Mouse (Mus musculus): ENCODE results near the gene Klk11.
A peak's percentile ranks its signal among the peaks of the same experiment; 100 is the strongest.

Gene Klk11

DNA sequence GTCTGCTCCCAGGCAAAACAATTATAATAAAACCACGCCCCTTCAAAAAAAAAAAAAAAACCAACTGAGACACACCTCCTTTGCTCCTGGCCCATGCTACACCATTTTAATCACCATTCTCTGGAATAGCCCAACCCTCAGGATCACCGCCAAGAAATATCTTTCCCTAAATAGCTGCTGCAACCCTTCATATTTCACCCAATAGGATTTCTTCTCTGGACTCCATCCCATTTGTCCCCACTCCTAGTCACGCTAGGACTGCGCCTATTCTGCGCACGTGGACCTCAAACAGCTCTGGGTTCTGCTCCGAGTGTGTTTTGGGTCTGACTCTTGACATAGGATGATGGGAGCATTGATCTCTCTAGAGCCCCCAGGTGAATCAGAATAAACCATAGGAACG, 22.0 kb downstream of the Klk11 start:
- no peak for DNase-seq (ENCODE audit: low spot score)

DNA sequence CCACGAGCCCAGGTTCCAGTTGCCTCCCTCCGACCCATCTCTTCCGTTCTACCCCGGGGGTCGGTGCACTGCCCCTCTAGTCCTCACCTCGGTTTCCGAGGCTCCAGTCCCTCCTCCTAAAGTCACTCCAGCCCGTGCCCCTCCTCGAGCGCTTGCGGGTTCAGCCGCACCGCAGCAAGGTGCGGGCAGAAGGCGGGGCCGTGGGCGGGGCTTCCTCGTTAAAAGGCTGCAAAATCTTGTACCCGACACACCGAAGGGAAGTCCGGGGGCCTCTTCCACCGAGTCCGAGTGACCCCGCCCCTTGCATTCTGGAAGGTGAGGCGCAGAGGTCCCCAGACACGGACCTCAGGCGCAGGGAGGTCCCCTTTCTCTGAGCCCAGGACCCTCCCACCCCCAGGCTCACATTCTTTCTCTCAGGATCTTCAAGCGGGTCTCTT, 22.9 kb downstream of the Klk11 start, which contains the start of gene Klk8:
TSS of gene Klk8 (plus strand) at position 245 of the 437 bp plus-strand sequence.
- DNase-seq (ENCODE audit: low spot score) = peak; percentile 59

DNA sequence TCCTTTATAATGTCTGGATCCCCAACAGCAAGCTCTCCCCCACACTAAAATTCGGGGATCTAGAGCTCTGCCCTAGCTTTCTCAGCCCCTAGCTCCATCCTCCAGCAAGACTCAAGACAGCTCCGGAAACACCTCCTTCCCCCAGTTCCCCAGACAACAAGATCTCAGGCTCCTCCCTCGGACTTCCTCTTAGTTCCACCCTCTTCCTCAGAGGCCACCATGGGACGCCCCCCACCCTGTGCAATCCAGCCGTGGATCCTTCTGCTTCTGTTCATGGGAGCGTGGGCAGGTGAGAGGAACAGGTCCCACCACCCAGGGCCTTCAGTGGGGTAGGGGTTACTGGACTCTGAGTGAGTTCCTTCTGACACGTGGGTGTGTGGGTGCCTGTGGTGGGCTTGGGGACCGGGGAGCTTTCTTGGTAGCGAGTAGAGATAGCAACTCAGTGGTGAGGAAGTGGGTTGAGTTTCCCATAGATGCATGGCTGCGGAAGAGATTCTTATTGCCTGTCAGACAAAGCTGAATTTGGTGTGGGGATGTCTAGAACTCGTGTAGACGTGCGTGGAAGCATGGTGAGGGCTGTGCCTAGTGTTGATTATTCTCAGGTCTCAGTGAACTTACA, 23.5 kb downstream of the Klk11 start:
- peak; percentile 55 for DNase-seq (ENCODE audit: low spot score)

DNA sequence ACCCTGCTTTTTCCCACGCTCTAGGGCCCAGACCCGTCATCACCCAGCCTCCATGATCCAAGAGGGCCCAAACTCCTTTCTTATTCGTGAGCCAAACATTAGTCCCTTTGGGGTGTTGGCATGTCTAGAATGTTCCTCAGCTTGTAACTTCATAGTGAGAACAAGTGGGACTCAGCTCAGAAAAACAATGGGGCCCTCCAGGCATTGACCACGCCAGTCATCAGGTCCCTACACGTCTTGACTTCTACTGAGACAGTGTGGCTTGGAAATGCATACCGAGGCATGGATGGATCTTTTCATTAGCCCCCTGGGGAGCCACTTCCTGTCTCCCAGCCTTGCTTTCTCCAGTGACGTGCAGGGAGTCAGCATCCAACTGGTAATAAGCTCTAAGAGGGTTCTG, 25.5 kb downstream of the Klk11 start:
- no peak for DNase-seq (ENCODE audit: low spot score)

DNA sequence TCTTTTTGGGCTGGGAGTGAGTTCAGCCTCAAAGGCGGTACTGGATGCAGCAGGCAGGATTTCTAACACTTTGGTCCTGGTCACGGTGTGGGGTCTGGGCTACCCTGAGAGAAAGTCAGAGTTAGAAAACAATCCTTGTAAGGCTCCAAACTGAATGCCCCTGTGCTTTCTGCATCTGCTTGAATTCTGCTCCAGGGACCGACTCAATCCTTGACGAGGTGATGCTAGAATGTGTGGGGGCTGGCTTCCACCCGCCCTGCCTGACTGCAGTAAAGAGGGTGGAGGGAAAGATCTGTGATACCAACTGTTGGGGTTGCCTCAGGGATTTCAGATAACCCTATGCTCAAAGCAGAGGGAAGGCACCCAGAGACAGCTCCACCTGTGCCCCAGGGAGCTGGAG, 36.6 kb downstream of the Klk11 start, which contains the start of gene Klk7:
TSS of gene Klk7 (plus strand) at position 301 of the 400 bp plus-strand sequence.
- no peak for DNase-seq (ENCODE audit: low spot score)

DNA sequence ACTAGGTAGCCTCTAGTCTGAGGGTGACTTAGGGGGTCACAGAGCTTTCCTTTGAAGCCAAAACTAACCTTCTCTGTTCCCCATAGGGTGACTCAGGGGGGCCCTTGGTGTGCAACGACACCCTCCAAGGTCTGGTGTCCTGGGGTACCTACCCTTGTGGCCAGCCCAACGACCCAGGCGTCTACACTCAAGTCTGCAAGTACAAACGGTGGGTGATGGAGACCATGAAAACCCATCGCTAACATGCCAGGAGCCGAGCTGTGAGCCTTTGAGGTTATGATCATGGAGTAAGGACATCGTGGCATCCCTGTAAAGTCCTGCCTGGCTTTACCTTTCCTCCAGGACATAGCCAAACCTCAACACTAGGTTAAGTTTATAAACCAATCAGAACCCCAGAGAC, 40.8 kb downstream of the Klk11 start:
- no peak for DNase-seq (ENCODE audit: low spot score)

DNA sequence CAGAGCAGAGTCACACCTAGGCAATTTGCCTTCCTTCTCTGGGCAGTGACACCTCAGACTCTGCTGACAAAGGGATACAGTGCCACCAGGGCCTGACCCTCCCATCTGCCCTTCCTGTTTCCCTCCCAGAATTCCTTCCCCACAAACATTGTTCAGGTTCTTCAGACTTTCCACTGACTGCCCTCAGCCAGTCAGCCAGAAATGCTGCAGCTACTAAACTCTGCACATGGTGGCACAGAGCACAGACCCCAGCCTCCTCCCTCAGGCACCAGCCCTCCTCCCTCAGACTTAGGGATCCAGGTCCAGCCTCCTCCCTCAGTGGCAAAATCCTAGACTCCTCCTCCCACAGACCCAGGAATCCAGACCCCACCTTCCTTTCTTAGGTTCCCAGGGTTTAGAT, 42.3 kb downstream of the Klk11 start:
- no peak for DNase-seq (ENCODE audit: low spot score)

DNA sequence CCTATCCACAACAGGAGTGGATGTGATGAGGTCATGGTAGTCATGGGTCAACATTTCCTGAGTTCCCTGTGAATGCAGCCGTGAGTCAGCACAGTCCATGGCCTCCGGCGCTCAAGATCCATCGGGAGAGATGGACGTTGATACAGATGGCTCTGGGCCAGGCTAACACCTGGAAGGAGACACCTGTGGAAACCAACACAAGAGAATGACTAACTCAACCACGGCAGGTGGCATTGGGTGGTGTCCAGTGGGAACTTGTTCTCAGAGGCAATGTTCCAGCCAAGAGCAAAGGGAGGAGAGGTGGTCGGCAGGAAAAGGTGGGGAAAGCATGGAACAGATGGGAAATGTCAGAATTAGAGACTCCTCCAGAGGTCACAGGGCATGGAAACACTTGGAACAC, 47.2 kb downstream of the Klk11 start:
- no peak for DNase-seq (ENCODE audit: low spot score)

DNA sequence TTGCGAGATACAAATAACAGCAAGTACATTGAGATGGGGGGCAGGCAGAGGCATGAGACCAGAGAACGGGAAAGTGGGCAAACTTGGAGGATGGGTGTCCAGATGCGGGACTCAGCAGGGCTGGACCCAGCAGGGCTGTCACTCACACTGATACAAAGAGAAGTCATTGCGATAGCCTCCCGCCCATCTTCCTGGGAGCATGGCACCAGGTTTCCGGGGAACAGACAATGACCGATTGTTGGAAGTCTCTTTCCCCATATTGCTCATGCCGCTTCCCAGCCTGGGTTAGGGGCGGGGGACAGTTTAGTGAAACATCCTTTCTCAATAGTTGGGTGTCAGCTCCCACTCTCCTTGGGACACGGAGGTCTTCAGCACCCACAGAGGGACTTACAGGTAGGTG, 49.8 kb downstream of the Klk11 start, which contains the start of gene Klk6:
TSS of gene Klk6 (plus strand) at position 301 of the 400 bp plus-strand sequence.
- DNase-seq (ENCODE audit: low spot score) = no peak

DNA sequence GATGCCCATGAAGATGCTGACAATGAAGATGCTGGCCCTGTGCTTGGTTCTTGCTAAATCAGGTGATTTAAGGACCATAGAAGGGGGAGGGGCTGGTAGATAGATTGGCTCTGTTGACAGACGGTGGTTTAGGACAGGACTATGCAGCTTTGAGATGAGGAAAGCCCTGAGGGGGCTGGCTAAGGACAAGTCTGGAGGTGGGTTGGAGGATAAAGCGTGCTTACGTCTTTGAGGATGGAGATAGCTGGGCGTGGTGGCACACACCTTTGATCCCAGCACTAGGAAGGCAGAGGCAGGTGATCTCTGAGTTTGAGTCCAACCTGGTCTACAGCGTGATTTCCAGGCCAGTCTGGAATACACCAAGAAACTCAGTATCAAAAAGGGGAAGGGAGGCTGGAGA, 51.7 kb downstream of the Klk11 start:
- DNase-seq (ENCODE audit: low spot score) = no peak

DNA sequence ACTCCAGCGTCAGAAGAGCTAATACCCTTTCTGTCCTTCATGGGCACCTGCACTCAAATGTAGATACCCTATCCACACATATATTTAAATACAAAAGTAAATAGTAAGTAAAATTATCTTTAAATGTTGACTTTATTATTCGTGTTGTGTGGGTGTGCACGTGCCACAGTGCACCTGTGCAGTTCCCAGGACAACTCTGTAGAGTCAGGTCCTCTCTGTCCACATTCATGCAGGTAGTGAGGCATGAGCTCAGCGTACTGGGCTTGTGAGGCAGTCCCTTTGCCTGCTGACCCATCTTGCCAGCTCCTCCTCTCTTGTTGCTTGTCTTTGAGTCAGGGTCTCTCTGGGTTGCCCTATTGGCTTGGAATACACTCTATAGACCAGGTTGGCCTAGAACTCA, 53.3 kb downstream of the Klk11 start:
- no peak for DNase-seq (ENCODE audit: low spot score)

All from T-cell, adult 2 months (primary cell).